Mouse (Mus musculus) limb, embryonic 10.5 days (tissue): ENCODE data around the gene Cyp2a5. TPM values are rescaled to one million over a fixed set of nuclear protein-coding genes. Genes with fewer than 3 reads are reported as not detected.

Experiments used
- polyA plus RNA-seq: library from polyadenylated mRNA; unstranded; fragments of >200 nt; fragmentation: Nextera tagmentation; extraction: Ambion mirVana; gene quantifications from 2 replicates; pipeline ENCODE4 v1.2.1, GENCODE M21; 2016

Gene Cyp2a5
- polyA plus RNA-seq, 1 experiment from 2014 or later, result not detected

Other genes with a start within 250 kb of the Cyp2a5 start
- gene Vmn1r185, start 216.8 kb upstream of the Cyp2a5 start, polyA plus RNA-seq, result not detected in 2 replicates
- not detected in 2 replicates for gene Cyp2b23, start 148.9 kb upstream of the Cyp2a5 start, polyA plus RNA-seq
- not detected in 2 replicates for gene Cyp2b19, start 78.2 kb upstream of the Cyp2a5 start, polyA plus RNA-seq
- not detected in 2 replicates for gene Cyp2g1, start 26.4 kb upstream of the Cyp2a5 start, polyA plus RNA-seq
- not detected in 2 replicates for gene Cyp2a22, start 104.1 kb downstream of the Cyp2a5 start, polyA plus RNA-seq
- gene Cyp2a12, start 193.8 kb downstream of the Cyp2a5 start, polyA plus RNA-seq, result not detected in 2 replicates